Mouse (Mus musculus) midbrain, postnatal 0 days (tissue): ENCODE results near the gene Trpv1. TPM values are rescaled to one million over a fixed set of nuclear protein-coding genes. Genes with fewer than 3 reads are reported as not detected.

Experiments
- ATAC-seq: fragments of 200-750 bp; cut with Nextera tagmentation; 2 replicates; pipeline ENCODE4 v1.8.0; 2017; ENCODE audit warnings: moderate number of reproducible peaks, mild to moderate bottlenecking, moderate TSS enrichment, moderate library complexity; ENCODE audit not compliant: low FRiP score
- DNase-seq: peaks from one replicate; pipeline ENCODE4 v3.0.0-alpha.2; 2015; ENCODE audit warnings: low spot score
- H3K27ac ChIP-seq: fragments of 300-500 bp; sonication (generic); 2 replicates; pipeline ENCODE4 v1.5.1; 2014; ENCODE audit warnings: low read depth, mild to moderate bottlenecking, low read length, mixed read lengths
- H3K27me3 ChIP-seq: fragments of 300-500 bp; sonication (generic); 2 replicates; pipeline ENCODE4 v1.6.1; 2014; ENCODE audit warnings: low read length, control low read depth, mixed read lengths; ENCODE audit not compliant: insufficient read depth
- H3K36me3 ChIP-seq: fragments of 300-500 bp; sonication (generic); 2 replicates; pipeline ENCODE4 v1.6.1; 2014; ENCODE audit warnings: low read length, control low read depth, mixed read lengths; ENCODE audit not compliant: insufficient read depth
- H3K4me1 ChIP-seq: fragments of 300-500 bp; sonication (generic); 2 replicates; pipeline ENCODE4 v1.6.1; 2014; ENCODE audit warnings: mild to moderate bottlenecking, control low read depth, antibody characterized with exemption, low read length, mixed read lengths; ENCODE audit not compliant: insufficient read depth
- H3K4me2 ChIP-seq: fragments of 300-500 bp; sonication (generic); 2 replicates; pipeline ENCODE4 v1.6.1; 2014; ENCODE audit warnings: low read depth, mild to moderate bottlenecking, low read length, mixed read lengths; ENCODE audit not compliant: poor library complexity, severe bottlenecking
- H3K4me3 ChIP-seq: fragments of 300-500 bp; sonication (generic); 2 replicates; pipeline ENCODE4 v1.5.1; 2014; ENCODE audit warnings: low read depth, mild to moderate bottlenecking, low read length, moderate library complexity
- H3K9ac ChIP-seq: fragments of 300-500 bp; sonication (generic); replicated peaks from 2 replicates; pipeline ENCODE4 v1.6.1; 2014; ENCODE audit warnings: mild to moderate bottlenecking, low read length, moderate library complexity, mixed read lengths; ENCODE audit not compliant: poor library complexity, severe bottlenecking
- H3K9me3 ChIP-seq: fragments of 300-500 bp; sonication (generic); 2 replicates; pipeline ENCODE4 v1.6.1; 2016; ENCODE audit warnings: low read length, control low read depth
- CTCF ChIP-seq: IDR thresholded peaks from 2 replicates; pipeline ENCODE4 v1.5.1; 2016; ENCODE audit warnings: antibody characterized with exemption, mild to moderate bottlenecking
- WGBS: fragments of 180-500 bp; shearing (Covaris S2); extraction: QIAGEN DNeasy Blood & Tissue Kit; methylation state at CpG from one replicate; pipeline ENCODE4 v1.1.7; 2014; 5-methylcytosine and 5-hydroxymethylcytosine counted together
- polyA plus RNA-seq: library from polyadenylated mRNA; unstranded; fragments of >200 nt; fragmentation: Nextera tagmentation; extraction: Ambion mirVana; gene quantifications from 2 replicates; pipeline ENCODE4 v1.2.1, GENCODE M21; 2015
- total RNA-seq: library from RNA; depleted of rRNA; stranded (reverse); fragments of >200 nt; gene quantifications from 2 replicates; pipeline ENCODE4 v1.2.3, GENCODE M21; 2014; rRNA removed

Trpv1 gene
- 0.33 and 0.42 TPM in 2 replicates for total RNA-seq
- polyA plus RNA-seq: 0.31 and 0.47 TPM in 2 replicates

DNA sequence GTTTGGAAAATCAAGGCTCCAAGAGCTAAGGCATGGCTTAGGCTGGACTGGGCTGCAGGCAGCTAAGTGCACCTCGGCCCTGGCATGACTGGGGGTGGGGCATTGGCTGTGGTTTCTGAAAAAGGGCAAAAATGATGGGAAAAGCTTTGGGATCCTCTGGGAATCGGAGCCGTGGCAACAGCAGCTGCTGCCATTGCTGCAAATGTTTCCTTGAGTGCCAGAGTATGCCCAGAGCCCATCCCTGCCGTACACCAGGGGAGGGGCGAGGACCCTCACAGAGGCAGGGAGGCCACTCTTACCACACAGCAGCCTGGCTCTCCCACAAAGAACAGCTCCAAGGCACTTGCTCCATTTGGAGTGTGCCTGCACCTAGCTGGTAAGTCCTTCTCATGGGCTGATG lies at the start of gene Trpv1:
Trpv1 (plus strand) TSS at position 301 of the 400 bp plus-strand sequence.
- DNase-seq: no peak
- Histone ChIP-seq H3K9ac (no peak within 1 kb of the TSS), H3K36me3 (no peaks in the 10 kb centered on the region), H3K4me1 (no peaks in the 10 kb centered on the region), H3K4me2 (no peak within 1 kb of the TSS), H3K9me3 (no peaks in the 10 kb centered on the region), H3K27me3 (no peaks in the 10 kb centered on the region), H3K27ac (no peak within 1 kb of the TSS), H3K4me3 (no peak within 1 kb of the TSS)
- no peak for TF ChIP-seq CTCF
- 78% methylated on average over 5 of the region's 5 CpGs for WGBS
- ATAC-seq: no peak

- Histone ChIP-seq H3K27me3 (no peaks in the 10 kb centered on the region), H3K9me3 (no peaks in the 10 kb centered on the region), H3K4me1 (no peaks in the 10 kb centered on the region), H3K36me3 (peaks cover 60% of the 10 kb centered on the region), H3K27ac (no peak overlapping the region), H3K4me3 (no peak overlapping the region), H3K4me2 (no peak overlapping the region), H3K9ac (no peak overlapping the region)
- DNase-seq (no peak), ATAC-seq (no peak)
- 92% methylated on average over 10 of the region's 10 CpGs for WGBS
- TF ChIP-seq CTCF: no peak
These were observed 48.0 kb upstream of the Trpv1 start for GRCm38 (mm10) chr11:73185872-73186615.

DNA sequence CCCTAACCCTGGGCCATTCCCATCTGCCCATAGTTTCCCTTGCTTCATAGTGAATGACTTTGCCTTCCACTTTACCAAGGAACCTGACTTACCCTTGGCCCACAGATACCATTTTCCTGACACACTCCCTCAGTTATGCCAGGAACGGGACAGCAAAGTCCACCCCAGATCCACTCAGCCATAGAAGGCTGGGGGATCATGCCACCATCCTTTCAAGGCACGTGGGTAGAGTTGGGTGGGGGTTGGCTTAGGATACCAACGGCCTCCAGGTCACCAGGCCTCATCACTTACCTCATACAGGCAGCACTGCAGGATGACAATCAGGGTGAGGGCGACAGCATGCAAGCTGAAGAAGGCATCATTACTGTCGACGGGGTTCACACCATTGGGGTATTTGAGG lies 46.9 kb upstream of the Trpv1 start:
- TF ChIP-seq CTCF: no peak
- H3K27me3 ChIP-seq: no peaks in the 10 kb centered on the region
- H3K9me3 ChIP-seq: no peaks in the 10 kb centered on the region
- no peak overlapping the region for H3K27ac ChIP-seq
- DNase-seq: no peak
- H3K4me1 ChIP-seq: no peaks in the 10 kb centered on the region
- H3K4me2 ChIP-seq: no peak overlapping the region
- ATAC-seq: no peak
- H3K9ac ChIP-seq: no peak overlapping the region
- H3K4me3 ChIP-seq: no peak overlapping the region
- peaks cover 68% of the 10 kb centered on the region for H3K36me3 ChIP-seq
- WGBS: 85% methylated on average over 6 of the region's 6 CpGs

DNA sequence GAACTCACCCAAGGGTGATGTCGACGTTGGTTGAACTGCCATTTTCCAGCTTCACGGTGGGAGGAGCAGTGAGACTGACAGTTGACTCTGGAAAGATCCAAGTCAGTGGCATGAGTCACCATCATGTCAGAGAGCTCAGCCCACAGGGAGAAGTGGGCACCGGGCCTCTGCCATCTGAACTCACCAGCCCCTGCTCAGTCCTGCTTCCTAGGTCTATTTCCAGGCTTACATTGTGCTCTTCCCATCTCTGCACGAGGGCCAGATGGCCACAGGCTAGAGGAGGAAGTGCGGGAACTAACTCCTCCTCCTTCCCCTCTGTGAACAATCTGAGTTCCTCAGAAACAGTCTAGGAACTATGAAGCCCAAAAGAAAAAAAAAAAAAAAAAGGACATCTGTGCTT lies 41.0 kb upstream of the Trpv1 start:
- H3K27me3 ChIP-seq: no peaks in the 10 kb centered on the region
- no peak for TF ChIP-seq CTCF
- no peaks in the 10 kb centered on the region for H3K9me3 ChIP-seq
- H3K4me1 ChIP-seq: peaks cover 10% of the 10 kb centered on the region; the same call in 1 of the 2 replicates
- H3K9ac ChIP-seq: no peak overlapping the region
- 81% methylated on average over 6 of the region's 6 CpGs for WGBS
- no peak for ATAC-seq
- H3K36me3 ChIP-seq: peaks cover 41% of the 10 kb centered on the region
- no peak overlapping the region for H3K4me3 ChIP-seq
- DNase-seq: no peak
- no peak overlapping the region for H3K4me2 ChIP-seq
- no peak overlapping the region for H3K27ac ChIP-seq

- TF ChIP-seq CTCF: no peak
- DNase-seq: no peak
- ATAC-seq: no peak
- peaks cover 11% of the 10 kb centered on the region; the same call in 1 of the 2 replicates for H3K4me1 ChIP-seq
- no peak overlapping the region for H3K9ac ChIP-seq
- H3K9me3 ChIP-seq: no peaks in the 10 kb centered on the region
- no peak overlapping the region for H3K4me2 ChIP-seq
- H3K36me3 ChIP-seq: peaks cover 31% of the 10 kb centered on the region
- no peaks in the 10 kb centered on the region for H3K27me3 ChIP-seq
- WGBS: 78% methylated on average over 2 of the region's 2 CpGs
- H3K27ac ChIP-seq: no peak overlapping the region
- no peak overlapping the region for H3K4me3 ChIP-seq
These were observed 39.6 kb upstream of the Trpv1 start for GRCm38 (mm10) chr11:73194444-73194843.

DNA sequence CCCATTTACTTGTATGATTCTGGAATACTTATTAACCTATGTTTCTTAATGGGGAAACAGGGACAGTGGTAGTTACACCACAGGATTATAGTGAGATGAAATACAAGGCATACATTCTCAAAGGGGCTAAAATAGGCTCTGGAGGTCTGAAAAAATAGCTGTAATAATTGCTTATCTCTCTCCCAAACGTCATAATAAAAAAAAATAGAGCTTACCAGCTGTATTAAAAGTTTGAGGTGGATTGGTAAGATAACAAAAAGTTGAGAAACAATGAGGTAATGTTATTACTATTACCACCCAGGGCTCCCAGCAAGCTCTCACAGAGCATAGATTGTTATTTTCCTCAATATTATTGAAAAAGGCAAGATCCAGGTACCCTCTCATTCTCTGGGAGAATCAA lies 35.9 kb upstream of the Trpv1 start:
- H3K9me3 ChIP-seq: no peaks in the 10 kb centered on the region
- peak overlapping the region; percentile 88 for H3K4me2 ChIP-seq
- H3K4me3 ChIP-seq: peak overlapping the region; percentile 77
- no peak for DNase-seq
- peaks cover 11% of the 10 kb centered on the region; the same call in 1 of the 2 replicates for H3K4me1 ChIP-seq
- H3K27ac ChIP-seq: no peak overlapping the region
- H3K27me3 ChIP-seq: no peaks in the 10 kb centered on the region
- H3K9ac ChIP-seq: peak overlapping the region; percentile 77
- H3K36me3 ChIP-seq: peaks cover 5% of the 10 kb centered on the region
- 6% methylated on average over 1 of the region's 1 CpGs for WGBS
- TF ChIP-seq CTCF: no peak
- no peak for ATAC-seq
